Mouse (Mus musculus): ENCODE measurements around the gene Tbc1d22a. TPM values are rescaled to one million over a fixed set of nuclear protein-coding genes. Genes with fewer than 3 reads are reported as not detected.

Tbc1d22a gene
- polyA plus RNA-seq, 1 experiment = 39.8 TPM

- H3K27ac ChIP-seq (ENCODE audit: insufficient read depth, low read depth, low read length) = no peak overlapping the region
- H3K4me1 ChIP-seq (ENCODE audit: control insufficient read depth, insufficient read depth, low read length) = no peaks in the 10 kb centered on the region
- H3K4me3 ChIP-seq (ENCODE audit: insufficient read depth, low read length) = no peak overlapping the region
- TF ChIP-seq CTCF (IDR thresholded peaks at IDR 0.05; ENCODE audit: low read depth, low read length) (no peak), POLR2A (IDR thresholded peaks at IDR 0.05; ENCODE audit: borderline replicate concordance, low read depth, low read length) (no peak)
Measured at GRCm38 (mm10) chr15:86320803-86321510, 106.7 kb downstream of the Tbc1d22a start.

- Histone ChIP-seq H3K4me1 (ENCODE audit: control insufficient read depth, insufficient read depth, low read length) (no peaks in the 10 kb centered on the region), H3K27ac (ENCODE audit: insufficient read depth, low read depth, low read length) (no peak overlapping the region), H3K4me3 (ENCODE audit: insufficient read depth, low read length) (no peak overlapping the region)
- TF ChIP-seq POLR2A (IDR thresholded peaks at IDR 0.05; ENCODE audit: borderline replicate concordance, low read depth, low read length) (no peak), CTCF (IDR thresholded peaks at IDR 0.05; ENCODE audit: low read depth, low read length) (no peak)
Measured at GRCm38 (mm10) chr15:86326341-86326740, 112.1 kb downstream of the Tbc1d22a start.

- Histone ChIP-seq H3K4me1 (ENCODE audit: control insufficient read depth, insufficient read depth, low read length) (no peaks in the 10 kb centered on the region), H3K27ac (ENCODE audit: insufficient read depth, low read depth, low read length) (no peak overlapping the region), H3K4me3 (ENCODE audit: insufficient read depth, low read length) (no peak overlapping the region)
- no peak for TF ChIP-seq POLR2A (IDR thresholded peaks at IDR 0.05; ENCODE audit: borderline replicate concordance, low read depth, low read length)
- TF ChIP-seq CTCF (IDR thresholded peaks at IDR 0.05; ENCODE audit: low read depth, low read length) = no peak
Measured at GRCm38 (mm10) chr15:86329911-86330310, 115.7 kb downstream of the Tbc1d22a start.

- Histone ChIP-seq H3K4me1 (ENCODE audit: control insufficient read depth, insufficient read depth, low read length) (peaks cover 5% of the 10 kb centered on the region; the same call in 1 of the 2 replicates), H3K4me3 (ENCODE audit: insufficient read depth, low read length) (no peak overlapping the region), H3K27ac (ENCODE audit: insufficient read depth, low read depth, low read length) (no peak overlapping the region)
- no peak for TF ChIP-seq POLR2A (IDR thresholded peaks at IDR 0.05; ENCODE audit: borderline replicate concordance, low read depth, low read length)
- no peak for TF ChIP-seq CTCF (IDR thresholded peaks at IDR 0.05; ENCODE audit: low read depth, low read length)
Measured at GRCm38 (mm10) chr15:86330454-86330853, 116.2 kb downstream of the Tbc1d22a start.

GRCm38 (mm10) chr15:86331501-86332245, 117.4 kb downstream of the Tbc1d22a start:
- no peak overlapping the region for H3K27ac ChIP-seq (ENCODE audit: insufficient read depth, low read depth, low read length)
- TF ChIP-seq CTCF (IDR thresholded peaks at IDR 0.05; ENCODE audit: low read depth, low read length) (no peak), POLR2A (IDR thresholded peaks at IDR 0.05; ENCODE audit: borderline replicate concordance, low read depth, low read length) (no peak)
- no peak overlapping the region for H3K4me3 ChIP-seq (ENCODE audit: insufficient read depth, low read length)
- peaks cover 7% of the 10 kb centered on the region; the same call in 1 of the 2 replicates for H3K4me1 ChIP-seq (ENCODE audit: control insufficient read depth, insufficient read depth, low read length)

GRCm38 (mm10) chr15:86333176-86333575, 118.9 kb downstream of the Tbc1d22a start:
- H3K27ac ChIP-seq (ENCODE audit: insufficient read depth, low read depth, low read length) = no peak overlapping the region
- H3K4me1 ChIP-seq (ENCODE audit: control insufficient read depth, insufficient read depth, low read length) = peaks cover 14% of the 10 kb centered on the region
- no peak overlapping the region for H3K4me3 ChIP-seq (ENCODE audit: insufficient read depth, low read length)
- TF ChIP-seq CTCF (IDR thresholded peaks at IDR 0.05; ENCODE audit: low read depth, low read length) = no peak
- no peak for TF ChIP-seq POLR2A (IDR thresholded peaks at IDR 0.05; ENCODE audit: borderline replicate concordance, low read depth, low read length)

- H3K4me3 ChIP-seq (ENCODE audit: insufficient read depth, low read length) = no peak overlapping the region
- TF ChIP-seq POLR2A (IDR thresholded peaks at IDR 0.05; ENCODE audit: borderline replicate concordance, low read depth, low read length) (no peak), CTCF (IDR thresholded peaks at IDR 0.05; ENCODE audit: low read depth, low read length) (no peak)
- no peak overlapping the region for H3K27ac ChIP-seq (ENCODE audit: insufficient read depth, low read depth, low read length)
- peaks cover 18% of the 10 kb centered on the region for H3K4me1 ChIP-seq (ENCODE audit: control insufficient read depth, insufficient read depth, low read length)
Measured at GRCm38 (mm10) chr15:86333606-86334005, 119.3 kb downstream of the Tbc1d22a start.

- Histone ChIP-seq H3K4me1 (ENCODE audit: control insufficient read depth, insufficient read depth, low read length) (peaks cover 25% of the 10 kb centered on the region), H3K4me3 (ENCODE audit: insufficient read depth, low read length) (no peak overlapping the region), H3K27ac (ENCODE audit: insufficient read depth, low read depth, low read length) (no peak overlapping the region)
- TF ChIP-seq POLR2A (IDR thresholded peaks at IDR 0.05; ENCODE audit: borderline replicate concordance, low read depth, low read length) (no peak), CTCF (IDR thresholded peaks at IDR 0.05; ENCODE audit: low read depth, low read length) (no peak)
Measured at GRCm38 (mm10) chr15:86334276-86334675, 120.0 kb downstream of the Tbc1d22a start.

GRCm38 (mm10) chr15:86334745-86335144, 120.5 kb downstream of the Tbc1d22a start:
- Histone ChIP-seq H3K4me3 (ENCODE audit: insufficient read depth, low read length) (no peak overlapping the region), H3K27ac (ENCODE audit: insufficient read depth, low read depth, low read length) (no peak overlapping the region), H3K4me1 (ENCODE audit: control insufficient read depth, insufficient read depth, low read length) (peaks cover 25% of the 10 kb centered on the region)
- TF ChIP-seq POLR2A (IDR thresholded peaks at IDR 0.05; ENCODE audit: borderline replicate concordance, low read depth, low read length) (no peak), CTCF (IDR thresholded peaks at IDR 0.05; ENCODE audit: low read depth, low read length) (no peak)

- no peak overlapping the region for H3K27ac ChIP-seq (ENCODE audit: insufficient read depth, low read depth, low read length)
- no peak for TF ChIP-seq CTCF (IDR thresholded peaks at IDR 0.05; ENCODE audit: low read depth, low read length)
- no peak for TF ChIP-seq POLR2A (IDR thresholded peaks at IDR 0.05; ENCODE audit: borderline replicate concordance, low read depth, low read length)
- no peak overlapping the region for H3K4me3 ChIP-seq (ENCODE audit: insufficient read depth, low read length)
- peaks cover 31% of the 10 kb centered on the region for H3K4me1 ChIP-seq (ENCODE audit: control insufficient read depth, insufficient read depth, low read length)
Measured at GRCm38 (mm10) chr15:86335781-86336180, 121.5 kb downstream of the Tbc1d22a start.

Measured in bone marrow macrophage, adult 2 months (primary cell).